In genomic region chr12:77667875-77668204, GRCm38 (mm10) we compare ENCODE assay signal across 8 mouse cellular contexts.
DNase-seq lines count a peak whose midpoint lies in the region; TF ChIP-seq lines count a peak whose summit lies in the region.

No protein-coding gene starts in this region.

- peak; percentile 98 for TF ChIP-seq CTCF in layer of hippocampus, adult 2 months (conservative IDR thresholded peaks at IDR 0.05)

- in situ Hi-C loops in ES-E14 (cut with MboI; ENCODE audit: low sequenced_read_pairs in 2 of 2, unreplicated experiment in 2 of 2), result no loop called here

- H3K4me3 ChIP-seq in ES-E14 (ENCODE audit: insufficient read depth in 1 of 2, low read depth in 1 of 2, low read length in 2 of 2, poor library complexity in 1 of 2, severe bottlenecking in 1 of 2), result no peak overlapping the region
- no peak overlapping the region for H3K4me3 ChIP-seq in forebrain, embryonic 10.5 days
- no peak overlapping the region for H3K4me3 ChIP-seq in layer of hippocampus, adult 2 months

- H3K27me3 ChIP-seq in forebrain, embryonic 10.5 days (ENCODE audit: poor library complexity, severe bottlenecking), result peaks cover 18% of the 10 kb centered on the region; the same call in 1 of the 2 replicates

- H3K9me3 ChIP-seq in ES-E14 (ENCODE audit: control insufficient read depth, insufficient read depth, low read depth, low read length), result no peaks in the 10 kb centered on the region
- H3K9me3 ChIP-seq in forebrain, embryonic 10.5 days, result no peaks in the 10 kb centered on the region

- H3K27ac ChIP-seq in ES-E14 (ENCODE audit: insufficient read depth, low read depth, low read length, poor library complexity, severe bottlenecking), result no peak overlapping the region
- no peak overlapping the region for H3K27ac ChIP-seq in forebrain, embryonic 10.5 days
- H3K27ac ChIP-seq in layer of hippocampus, adult 2 months, result no peak overlapping the region

- H3K9ac ChIP-seq in ES-E14 (ENCODE audit: insufficient read depth, low read depth, low read length, poor library complexity, severe bottlenecking), result no peak overlapping the region

- DNase-seq in ES-E14 (ENCODE audit: low read depth, low spot score), result peak; percentile 66
- DNase-seq in brain, adult 2 months (ENCODE audit: low read depth, low spot score), result peak; percentile 88
- DNase-seq in forebrain, embryonic 10.5 days (ENCODE audit: extremely low spot score, low spot score), result peak; percentile 70
- DNase-seq in heart, postnatal 4 days, result peak; percentile 81
- DNase-seq in layer of hippocampus, adult 2 months (ENCODE audit: low spot score in 2 of 2), result peak; percentile 43 to 70
- peak; percentile 67 for DNase-seq in lung, postnatal 36 days
- DNase-seq in right cerebral cortex, adult 18-20 months, result peak; percentile 41
- peak; percentile 69 for DNase-seq in urinary bladder, postnatal 14 days (ENCODE audit: low spot score)

- no peaks in the 10 kb centered on the region for H3K36me3 ChIP-seq in ES-E14 (ENCODE audit: control insufficient read depth, insufficient read depth, low read length, poor library complexity, severe bottlenecking)
- no peaks in the 10 kb centered on the region for H3K36me3 ChIP-seq in forebrain, embryonic 10.5 days (replicated peaks)

- H3K4me1 ChIP-seq in ES-E14 (ENCODE audit: control insufficient read depth in 2 of 2, insufficient read depth in 2 of 2, low read length in 2 of 2, poor library complexity in 1 of 2), result no peaks in the 10 kb centered on the region
- peaks cover 19% of the 10 kb centered on the region for H3K4me1 ChIP-seq in forebrain, embryonic 10.5 days

- 3% methylated on average over 6 of the region's 6 CpGs for WGBS in forebrain, embryonic 10.5 days

TF ChIP-seq in ES-E14, 5 proteins besides CTCF, POLR2A, EP300 and RAD21:
- TF ChIP-seq HCFC1 (IDR thresholded peaks at IDR 0.05; ENCODE audit: borderline replicate concordance, insufficient read depth, low read length) (no peak), ZC3H11A (IDR thresholded peaks at IDR 0.05; ENCODE audit: borderline replicate concordance, low read depth, low read length) (peak; percentile 45; the same call in 1 of the 2 replicates)
